Mouse (Mus musculus) MEL (cell line): Measurements from ENCODE around the gene Thg1l.

Experiments
- CTCF ChIP-seq, 3 experiments: IDR thresholded peaks in 2 of 3; conservative IDR thresholded peaks in 1 of 3; 2 replicates each; pipeline ENCODE4 v1.5.1; 2011 to 2012; ENCODE audit warnings: low read length in 3 of 3, low read depth in 2 of 3, mild to moderate bottlenecking in 2 of 3, improper control_type of control experiment in 1 of 3, inconsistent platforms in 1 of 3, mixed read lengths in 1 of 3, moderate library complexity in 1 of 3; ENCODE audit not compliant: control insufficient read depth in 1 of 3, insufficient read depth in 1 of 3, poor library complexity in 1 of 3, severe bottlenecking in 1 of 3
- USF1 ChIP-seq: IDR thresholded peaks from 2 replicates; pipeline ENCODE4 v1.6.1; 2014; ENCODE audit warnings: low read depth, mild to moderate bottlenecking, inconsistent platforms, low read length, improper control_type of control experiment, moderate library complexity

- TF ChIP-seq CTCF (IDR thresholded peaks at IDR 0.05 in 2 of 3, conservative IDR thresholded peaks at IDR 0.05 in 1 of 3; ENCODE audit: control insufficient read depth in 1 of 3, insufficient read depth in 1 of 3, low read depth in 2 of 3, low read length in 3 of 3, poor library complexity in 1 of 3, severe bottlenecking in 1 of 3) (no peak), USF1 (no peak)
These were observed 8.5 kb downstream of the Thg1l start for GRCm38 (mm10) chr11:45946796-45947195.
